Mouse (Mus musculus) ES-Bruce4 (cell line): ENCODE data around the gene Apom.

ENCODE experiments used
- CTCF ChIP-seq: IDR thresholded peaks from one replicate; pipeline ENCODE4 v1.8.1; 2011; ENCODE audit warnings: low read depth, low read length
- EP300 ChIP-seq: IDR thresholded peaks from 2 replicates; pipeline ENCODE4 v1.6.1; 2011; ENCODE audit warnings: low read depth, low read length; ENCODE audit not compliant: insufficient read depth
- POLR2A ChIP-seq: IDR thresholded peaks from one replicate; pipeline ENCODE4 v1.8.1; 2011; ENCODE audit warnings: low read length; ENCODE audit not compliant: insufficient read depth

DNA sequence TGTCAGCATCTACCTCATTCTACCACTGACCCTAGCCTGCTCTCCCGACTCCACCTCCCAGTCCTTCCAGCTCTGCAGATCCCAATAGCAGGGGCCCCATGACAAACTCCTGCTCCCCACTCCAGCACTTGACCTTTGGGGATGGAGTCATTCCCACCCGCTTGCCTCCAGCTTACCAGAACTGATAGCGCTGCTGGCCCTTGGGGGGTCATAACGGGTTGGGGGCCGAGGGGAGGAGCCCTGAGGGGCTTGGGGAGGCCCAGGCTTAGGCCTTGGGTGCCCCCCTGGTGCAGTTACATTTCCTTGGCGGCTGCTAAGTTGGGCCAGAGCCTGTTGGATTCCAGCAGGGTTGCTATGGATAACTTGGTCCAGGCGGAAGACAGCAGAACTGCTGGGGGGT, 22.8 kb upstream of the Apom start:
- no peak for TF ChIP-seq CTCF
- TF ChIP-seq POLR2A: no peak
- no peak for TF ChIP-seq EP300
